Mouse (Mus musculus) testis, adult 2 months (tissue): ENCODE results near the gene Pelo.

ENCODE experiments used
- CTCF ChIP-seq: fragments of 200-500 bp; IDR thresholded peaks from 2 replicates; pipeline ENCODE4 v1.5.1; 2012; ENCODE audit warnings: low read depth, mild to moderate bottlenecking, inconsistent platforms, low read length, moderate library complexity; ENCODE audit not compliant: control insufficient read depth, insufficient read depth, insufficient replicate concordance
- POLR2A ChIP-seq: fragments of 200-500 bp; IDR thresholded peaks from 2 replicates; pipeline ENCODE4 v1.6.1; 2012; ENCODE audit warnings: low read depth, mild to moderate bottlenecking, inconsistent platforms, low read length, moderate library complexity; ENCODE audit not compliant: control insufficient read depth

DNA sequence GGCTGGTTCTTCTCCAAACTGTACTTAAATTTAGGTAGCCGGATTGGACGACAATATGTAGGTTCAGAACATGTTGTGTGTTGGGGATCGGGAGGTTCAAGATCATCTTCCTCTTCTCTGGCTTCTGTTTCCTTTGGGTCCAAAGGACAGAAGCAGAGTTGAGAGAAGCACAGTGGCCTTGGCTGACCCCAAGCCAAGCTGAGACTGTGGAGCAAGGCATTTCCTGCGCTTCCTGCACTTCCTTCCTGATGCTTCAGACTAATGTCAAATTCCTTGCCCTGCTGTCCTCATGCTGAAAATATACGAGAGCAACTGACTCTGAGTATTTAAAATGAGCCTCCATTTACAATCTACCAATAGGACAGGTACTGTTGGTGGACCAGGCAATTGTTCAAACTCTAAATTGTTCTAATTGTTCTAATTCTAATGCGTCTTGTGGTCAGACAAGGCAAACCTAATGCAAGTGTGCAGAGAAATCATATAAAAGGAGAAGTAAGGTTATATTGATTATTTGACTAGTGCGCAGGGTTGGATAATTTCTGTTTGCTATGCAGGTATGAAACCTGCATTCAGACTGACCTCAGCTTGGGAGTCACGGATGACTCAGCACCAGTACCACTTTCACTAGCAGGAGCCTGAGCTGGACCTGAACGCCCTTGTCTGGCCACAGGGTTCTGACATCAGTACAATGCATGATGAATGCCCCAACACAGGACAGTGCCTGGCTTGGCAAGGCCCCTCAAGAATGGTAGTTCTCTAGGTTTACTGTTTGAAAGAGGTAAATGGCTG, 12.4 kb downstream of the Pelo start:
- TF ChIP-seq POLR2A, result no peak
- TF ChIP-seq CTCF, result no peak
